Mouse (Mus musculus) heart, postnatal 0 days (tissue): ENCODE data around the gene Gab3.

Experiments used
- CTCF ChIP-seq: IDR thresholded peaks from 2 replicates; pipeline ENCODE4 v1.5.1; 2016; ENCODE audit warnings: antibody characterized with exemption, control low read depth, low read depth
- EP300 ChIP-seq: IDR thresholded peaks from 2 replicates; pipeline ENCODE4 v1.6.1; 2016; ENCODE audit warnings: antibody characterized with exemption, low read depth

- TF ChIP-seq CTCF (no peak), EP300 (no peak)
Measured at GRCm38 (mm10) chrX:75035162-75035561, 50.1 kb downstream of the Gab3 start.
